Mouse (Mus musculus) heart, postnatal 25 days (tissue): ENCODE measurements at regions not wholly inside any gene's neighbourhood (a gene's known extent, or its start where the extent isn't known, plus 50 kb on each side); places are given as distances from the start of the nearest gene placed in this dataset.

ENCODE experiments used
- DNase-seq: peaks from one replicate; pipeline ENCODE4 v3.0.0; 2022; ENCODE audit warnings: low spot score
- intact Hi-C: fragments of 180-260 bp; cut with DNase I; formaldehyde crosslinking; loops from one replicate; pipeline ENCODE4 v1.15.1; 2025

DNA sequence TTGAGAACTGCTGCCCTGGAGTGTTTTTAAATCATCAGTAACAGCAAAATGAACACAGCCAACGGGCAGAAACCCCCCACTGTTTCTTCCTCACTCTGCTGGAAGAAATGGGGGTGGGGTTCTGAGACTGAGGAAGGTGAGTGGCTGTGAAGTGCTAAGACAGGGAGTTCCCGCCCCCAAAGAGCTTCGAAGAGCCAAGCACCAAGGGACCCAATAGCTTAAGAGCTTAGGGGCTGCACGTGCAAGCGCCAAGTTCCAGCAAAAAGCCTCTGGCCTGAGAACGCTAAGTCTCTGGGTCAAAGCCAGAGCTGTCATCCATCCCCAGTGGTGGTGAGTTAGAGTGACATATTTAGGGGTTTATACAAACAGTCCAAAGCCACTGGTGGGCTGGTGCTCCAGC, 55.1 kb upstream of the Pcbd1 start:
- intact Hi-C loops = no loop called here
- DNase-seq = no peak

DNA sequence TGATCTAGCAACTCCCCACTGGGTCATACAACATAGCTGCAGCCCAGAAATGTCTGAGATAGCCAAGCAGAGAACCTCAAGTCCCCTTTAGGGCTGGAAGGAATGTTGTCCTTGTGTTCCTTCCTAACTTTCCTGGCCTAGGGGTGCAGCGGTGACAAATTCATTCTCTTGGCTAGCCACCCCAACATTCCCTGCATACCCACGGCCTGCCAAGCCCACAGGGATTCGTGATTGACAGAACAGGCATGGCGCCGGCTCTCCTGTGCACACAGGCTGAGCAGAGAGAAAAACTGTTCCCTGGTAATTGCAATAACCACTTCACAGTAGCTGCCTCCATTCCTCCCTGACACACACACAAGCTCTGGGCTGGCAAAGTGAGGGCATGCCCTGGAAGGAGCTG, 60.5 kb upstream of the Pcbd1 start:
- peak; percentile 10 for DNase-seq
- intact Hi-C loops = loop anchor here (10.0 kb wide), 1 partner anchor 114 kb away; no protein-coding TSS in a partner anchor

DNA sequence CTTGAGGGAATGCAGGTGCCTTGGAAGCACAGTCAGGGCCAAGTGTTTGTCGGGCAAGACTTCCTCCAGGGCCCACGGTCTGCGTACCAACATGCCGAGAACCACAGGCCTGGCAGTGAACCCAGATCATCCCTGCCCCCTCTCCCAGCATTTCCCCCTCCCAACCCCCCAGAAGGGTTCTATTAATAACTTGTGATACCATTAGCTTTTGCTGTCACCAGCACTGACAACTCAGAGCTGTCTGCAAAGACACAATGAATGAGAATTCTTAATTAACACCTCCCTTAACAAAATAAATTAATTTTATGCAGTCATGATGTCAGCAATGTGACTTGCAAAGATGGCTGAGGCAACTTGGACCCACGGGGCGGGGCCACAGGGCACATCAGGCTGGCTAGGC, 61.9 kb upstream of the Pcbd1 start:
- DNase-seq = no peak

DNA sequence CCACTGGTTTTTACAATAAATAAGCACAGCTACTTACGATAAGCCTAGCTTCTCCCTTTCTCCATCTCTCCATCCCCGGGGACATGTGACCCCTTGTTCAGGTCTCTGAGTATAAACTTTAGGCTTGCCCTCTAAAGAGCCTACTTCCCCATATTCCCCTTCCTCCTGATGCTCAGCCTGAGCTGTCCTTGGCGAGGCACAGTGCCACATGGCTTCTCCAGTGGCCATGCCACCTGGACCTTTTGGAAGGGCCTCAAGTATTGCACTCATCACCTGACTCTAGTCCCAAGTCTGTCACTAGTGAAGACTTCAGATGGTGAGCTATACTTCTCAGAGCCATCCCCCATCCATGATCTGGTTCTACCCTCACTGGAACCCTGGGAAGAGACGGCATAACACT, 64.1 kb upstream of the Pcbd1 start:
- DNase-seq = no peak
- intact Hi-C loops = loop anchor here (10.0 kb wide), 1 partner anchor 110 kb away; no protein-coding TSS in a partner anchor

More for the DNA sequence above, 61.9 kb upstream of the Pcbd1 start:
- intact Hi-C loops = loop anchor here (10.0 kb wide), 1 partner anchor 112 kb away; no protein-coding TSS in a partner anchor

DNA sequence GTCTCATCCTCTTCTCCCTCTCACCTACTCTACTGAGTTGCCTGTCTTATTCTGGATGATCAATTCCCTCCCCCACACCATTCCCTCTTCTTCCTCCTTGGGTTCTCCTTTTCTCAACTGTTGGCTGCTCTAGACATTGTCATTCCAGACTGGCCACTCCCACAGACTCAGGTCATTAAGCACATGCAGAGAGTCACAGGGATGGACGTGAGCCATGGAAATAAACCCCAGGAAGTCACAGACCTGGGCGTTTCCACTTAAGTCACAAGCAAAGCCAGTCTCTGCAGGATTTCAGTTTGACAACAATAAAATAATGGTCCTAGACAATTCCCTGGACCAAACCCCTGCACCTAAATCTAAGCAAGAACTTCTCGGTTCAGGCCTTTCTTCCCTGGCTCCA, 65.0 kb upstream of the Pcbd1 start:
- intact Hi-C loops = loop anchor here (10.0 kb wide), 1 partner anchor 109 kb away; no protein-coding TSS in a partner anchor
- DNase-seq = no peak

DNA sequence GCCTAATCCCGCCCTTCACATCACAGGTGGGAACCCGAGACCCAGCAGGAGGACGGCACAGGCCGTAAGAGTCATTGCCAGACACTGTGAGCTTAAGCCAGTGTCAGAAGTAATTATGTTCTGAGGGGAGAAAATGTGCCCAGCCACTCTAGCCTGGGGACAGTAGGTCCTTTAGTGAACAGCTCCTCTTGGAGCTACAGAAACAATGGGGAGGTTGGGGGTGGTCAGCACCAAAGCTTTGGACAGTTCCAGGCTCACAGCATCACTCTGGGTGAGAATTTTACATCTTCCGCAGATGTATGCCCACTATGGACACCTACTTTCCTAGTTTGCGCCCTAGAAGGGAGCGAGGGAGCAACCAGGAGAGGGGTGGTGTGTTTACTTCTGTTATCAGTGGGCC, 65.7 kb upstream of the Pcbd1 start:
- no peak for DNase-seq
- intact Hi-C loops = loop anchor here (10.0 kb wide), 1 partner anchor 109 kb away; no protein-coding TSS in a partner anchor

DNA sequence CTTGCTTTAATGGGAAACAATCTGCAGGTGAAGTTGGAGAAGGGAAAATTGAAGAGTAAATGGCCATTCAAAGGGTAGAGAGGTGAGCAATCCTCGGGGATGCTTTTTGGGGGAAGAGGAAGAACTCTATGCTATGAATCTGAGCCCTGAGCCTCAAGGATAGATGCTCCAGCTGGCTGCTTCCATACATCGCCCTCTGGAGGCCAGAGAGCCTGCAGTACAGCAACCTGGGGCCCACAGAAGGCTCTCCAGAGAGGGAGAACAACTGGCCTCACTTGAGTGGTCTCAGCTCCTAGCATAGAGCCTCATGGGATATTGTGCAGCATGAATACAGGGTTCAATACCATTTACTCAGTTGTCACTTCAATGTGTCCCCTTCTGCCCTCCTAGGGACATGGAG, 69.6 kb upstream of the Pcbd1 start:
- no peak for DNase-seq
- intact Hi-C loops = no loop called here

DNA sequence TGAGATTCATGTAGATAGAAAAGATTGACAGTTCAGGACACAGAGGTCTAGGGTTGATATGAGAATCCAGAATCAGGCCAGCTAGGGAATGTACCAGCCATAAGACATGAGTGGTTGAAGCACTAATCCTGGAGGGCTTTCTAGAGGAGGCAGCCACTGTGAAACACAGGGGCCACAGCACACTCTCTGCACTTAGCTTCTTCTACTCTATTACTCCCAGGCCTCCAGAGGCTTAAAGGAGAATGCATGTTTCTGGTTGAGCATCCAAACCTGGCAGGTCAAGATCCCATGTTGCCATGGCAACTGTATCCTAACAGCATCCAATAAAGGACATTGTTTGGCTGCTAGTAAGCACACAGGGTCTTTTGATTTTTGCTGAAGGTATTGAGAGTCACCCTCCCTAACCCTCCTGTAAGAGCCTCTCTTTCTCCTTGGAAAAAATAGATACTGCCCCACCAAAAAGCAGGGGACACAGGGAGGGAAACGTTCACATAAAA, 76.9 kb upstream of the Pcbd1 start:
- intact Hi-C loops = no loop called here
- DNase-seq = no peak

DNA sequence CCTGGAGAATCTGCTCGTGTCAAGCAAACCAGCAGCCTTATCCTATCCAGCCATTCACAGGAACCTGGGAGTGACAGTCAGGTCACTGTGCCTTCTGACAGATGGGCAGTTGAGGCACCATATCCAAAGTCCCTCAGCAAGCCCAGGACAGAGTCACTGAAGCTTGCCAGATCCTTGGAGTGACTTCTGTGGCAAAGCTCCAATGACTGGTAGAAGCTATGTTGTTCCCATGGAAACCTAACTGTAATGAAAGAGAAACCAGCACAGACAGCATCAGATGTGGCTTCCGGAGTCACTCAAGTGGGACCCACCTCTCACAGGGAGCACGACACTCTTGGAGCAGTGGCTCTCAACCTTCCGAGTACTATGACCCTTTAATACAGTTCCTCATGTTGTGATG, 78.4 kb upstream of the Pcbd1 start:
- no peak for DNase-seq
- intact Hi-C loops = no loop called here

DNA sequence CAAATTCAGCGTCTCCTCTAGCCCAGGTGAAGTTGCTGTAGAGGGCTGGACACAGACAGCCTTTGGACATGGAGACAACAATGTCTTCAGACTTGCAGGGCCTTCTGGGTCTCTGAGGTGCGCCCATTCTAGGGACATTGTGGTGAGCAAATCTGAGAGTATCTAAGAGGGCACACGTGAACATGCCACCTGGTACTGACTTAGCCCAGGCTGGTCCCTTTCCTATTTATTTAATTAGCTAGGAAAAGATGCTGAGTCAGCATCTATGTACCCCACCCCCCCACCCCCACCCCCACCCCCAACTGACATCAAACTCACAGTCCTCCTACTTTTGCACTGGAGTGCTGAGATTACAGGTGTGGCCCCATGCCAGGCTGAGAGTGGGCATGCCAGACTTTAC, 81.7 kb upstream of the Pcbd1 start:
- intact Hi-C loops = no loop called here
- no peak for DNase-seq

DNA sequence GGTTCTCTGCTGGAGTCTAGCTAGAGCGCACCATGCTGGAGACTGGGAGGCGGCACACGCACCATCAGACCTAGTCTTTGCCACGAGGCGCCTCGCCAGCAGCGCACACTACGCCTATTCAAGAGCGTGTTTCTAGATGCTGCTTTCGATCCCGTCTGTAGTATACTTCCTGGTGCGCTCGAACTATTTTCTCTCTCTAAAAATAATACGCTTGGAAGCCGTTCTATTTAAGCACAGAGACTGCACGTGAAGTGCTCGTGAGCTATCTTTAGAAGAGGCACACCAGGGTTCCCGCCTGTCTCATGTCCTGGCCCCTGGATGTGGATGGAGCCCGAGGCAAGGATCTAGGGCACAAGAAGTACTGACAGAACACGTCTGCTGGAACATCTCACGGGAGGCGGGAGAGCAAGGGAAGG, 87.4 kb upstream of the Pcbd1 start:
- DNase-seq = no peak
- intact Hi-C loops = no loop called here

DNA sequence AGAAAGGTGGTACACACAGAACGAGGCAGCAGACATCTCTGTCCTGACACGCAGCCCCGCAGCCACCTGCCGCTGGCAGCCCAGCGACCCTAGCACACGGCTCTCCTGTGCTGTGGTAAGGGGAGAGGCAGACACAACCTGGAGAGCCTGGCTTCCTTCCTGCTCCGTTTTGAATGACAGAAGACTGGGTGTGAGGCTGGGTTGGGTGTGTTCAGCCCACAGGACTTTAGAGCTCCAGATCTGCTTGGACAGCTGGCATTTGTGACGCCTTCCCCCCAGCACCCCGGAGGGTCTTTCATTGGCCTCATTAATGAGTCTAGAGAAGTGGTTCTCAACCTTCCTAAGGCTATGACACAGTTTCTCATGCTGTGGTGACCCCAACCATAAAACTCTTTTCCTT, 91.7 kb upstream of the Pcbd1 start:
- intact Hi-C loops = no loop called here
- DNase-seq = no peak

DNA sequence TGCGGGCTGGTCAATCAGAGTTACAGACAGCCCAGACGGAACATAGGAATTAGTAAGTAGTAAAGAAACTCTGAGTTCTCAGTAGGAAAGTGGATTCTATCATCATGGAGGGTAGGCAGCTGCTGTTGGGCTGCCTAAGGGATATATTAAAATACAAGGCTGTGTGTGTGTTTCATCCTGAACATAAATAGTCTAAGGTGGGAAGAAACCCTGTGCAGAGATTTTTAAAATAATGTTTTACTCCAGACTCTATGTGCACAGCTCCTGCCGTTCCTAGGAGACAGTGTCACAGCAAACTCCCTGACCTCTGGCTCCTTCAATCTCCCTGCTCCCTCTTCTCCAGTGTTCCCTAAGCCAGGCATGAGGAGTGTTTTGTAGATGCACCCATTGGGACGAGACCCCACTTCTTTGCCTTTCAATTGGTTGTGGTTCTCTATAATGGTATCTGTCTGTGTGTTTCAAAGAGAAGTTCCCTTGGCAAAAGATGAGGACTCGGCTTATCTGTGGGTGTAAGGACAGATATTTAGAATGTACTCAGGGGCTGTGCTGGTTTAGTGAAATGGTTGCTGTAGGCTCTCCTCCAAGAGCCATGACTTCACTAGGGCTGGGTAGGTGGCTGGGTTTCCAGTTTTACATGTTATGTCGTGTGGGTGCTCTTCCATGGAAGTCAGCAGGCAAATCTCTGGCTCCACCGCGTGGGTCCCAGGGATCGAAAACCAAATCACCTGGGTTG, 93.1 kb upstream of the Pcbd1 start:
- DNase-seq = no peak
- intact Hi-C loops = no loop called here

DNA sequence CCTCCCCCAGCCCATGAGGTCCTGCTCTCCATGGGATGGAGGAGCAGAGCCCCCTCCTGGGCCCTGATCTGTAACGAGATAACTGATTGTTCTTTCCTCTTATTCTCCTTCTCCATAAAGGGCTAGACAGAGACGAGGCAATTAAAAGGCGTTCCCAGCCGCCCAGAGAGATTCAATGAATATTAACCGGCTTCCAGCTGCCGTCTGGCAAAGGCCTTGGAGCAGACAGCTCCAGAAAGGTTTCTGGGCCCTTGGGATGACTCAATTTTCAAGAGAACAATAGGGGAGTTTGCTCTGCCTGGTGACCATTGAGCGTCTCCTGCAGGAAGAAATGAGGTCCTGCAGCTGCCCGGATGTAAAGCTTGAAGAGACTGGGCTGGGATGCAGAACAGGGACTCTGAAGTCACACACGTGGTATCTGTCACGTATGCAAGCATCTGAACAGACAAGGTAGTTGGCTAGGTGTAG, 104.0 kb upstream of the Pcbd1 start:
- DNase-seq = no peak
- intact Hi-C loops = loop anchor here (2.0 kb wide), 1 partner anchor 206 kb away; no protein-coding TSS in a partner anchor

DNA sequence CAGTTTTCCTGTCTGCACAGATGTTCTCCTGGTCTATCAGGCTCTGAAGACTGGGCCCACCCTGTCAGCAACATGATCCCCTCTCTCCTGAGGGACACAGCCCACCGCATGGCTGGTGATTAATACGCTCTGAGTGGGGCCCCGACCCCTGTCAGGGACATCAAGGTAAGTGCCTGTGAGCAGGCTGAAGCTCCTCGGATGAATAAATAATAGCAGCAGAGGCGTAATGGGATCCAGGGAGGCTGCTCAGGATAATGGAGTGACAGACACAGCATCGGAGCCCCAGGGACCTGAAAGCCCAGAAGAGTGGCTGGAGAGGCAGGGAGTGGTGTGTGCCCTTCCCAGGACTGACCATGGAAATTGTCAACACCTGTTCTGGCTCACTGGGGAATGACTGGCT, 107.4 kb upstream of the Pcbd1 start:
- intact Hi-C loops = loop anchor here (5.0 kb wide), 1 partner anchor 124 kb away; no protein-coding TSS in a partner anchor
- DNase-seq = no peak

DNA sequence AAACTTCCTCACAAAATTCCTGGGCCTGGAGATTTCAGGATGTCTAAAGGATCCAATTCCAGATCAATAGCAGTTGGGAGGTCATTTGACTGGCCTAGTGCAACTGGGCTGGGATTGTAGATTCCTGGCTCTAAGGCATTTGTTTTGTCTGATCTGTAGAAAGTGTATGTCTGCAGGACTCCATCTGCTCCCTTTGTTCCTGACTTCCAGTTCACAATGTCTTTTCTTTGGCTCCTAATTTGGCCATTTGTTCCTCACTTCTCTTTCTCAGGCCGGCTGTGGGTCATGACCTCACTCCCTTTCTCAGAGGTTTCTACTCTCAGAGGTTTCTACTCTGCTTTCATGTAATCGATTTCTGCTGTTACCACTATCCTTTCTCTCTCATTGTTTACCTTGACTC, 115.5 kb upstream of the Pcbd1 start:
- DNase-seq = no peak
- intact Hi-C loops = no loop called here

DNA sequence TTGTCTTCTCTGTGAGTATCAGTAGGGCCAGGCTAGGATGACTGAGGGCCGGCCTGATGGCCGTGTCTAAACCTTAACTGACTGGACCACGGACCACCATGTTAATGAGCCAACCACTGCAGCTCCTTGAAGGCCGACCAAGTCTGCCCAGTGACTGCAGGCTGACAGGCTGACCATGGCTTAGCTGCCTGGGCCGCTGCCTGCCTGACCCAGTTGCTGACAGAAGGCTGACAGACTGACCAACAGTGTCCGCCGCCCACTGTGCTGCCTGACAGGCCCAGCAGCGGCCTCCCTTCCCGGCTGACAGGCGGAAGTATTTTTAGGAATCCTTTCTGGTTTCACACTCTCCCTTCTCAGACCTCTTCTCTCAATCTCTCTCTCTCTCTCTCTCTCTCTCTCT, 124.3 kb upstream of the Pcbd1 start:
- intact Hi-C loops = no loop called here
- DNase-seq = no peak

DNA sequence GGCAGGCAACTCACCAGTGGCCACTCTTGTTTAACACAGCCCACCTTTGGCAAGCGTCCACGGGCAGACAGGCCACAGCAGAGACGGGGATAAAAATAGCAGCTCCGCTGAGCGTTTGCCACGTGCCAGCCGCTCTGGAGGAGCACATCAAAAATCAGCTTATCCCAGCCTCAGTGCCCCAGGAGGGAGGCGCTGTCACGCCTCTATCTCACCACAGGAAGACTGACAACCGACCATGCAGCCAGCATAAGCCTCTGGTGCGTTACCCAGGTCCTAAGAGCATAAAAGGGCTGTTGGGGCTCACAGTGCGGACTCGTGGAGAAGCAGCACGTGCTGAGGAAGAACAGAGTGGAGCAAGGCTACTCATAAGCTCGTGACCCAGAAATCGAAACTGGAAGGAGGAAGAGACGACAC, 126.4 kb upstream of the Unc5b start:
- DNase-seq = no peak

DNA sequence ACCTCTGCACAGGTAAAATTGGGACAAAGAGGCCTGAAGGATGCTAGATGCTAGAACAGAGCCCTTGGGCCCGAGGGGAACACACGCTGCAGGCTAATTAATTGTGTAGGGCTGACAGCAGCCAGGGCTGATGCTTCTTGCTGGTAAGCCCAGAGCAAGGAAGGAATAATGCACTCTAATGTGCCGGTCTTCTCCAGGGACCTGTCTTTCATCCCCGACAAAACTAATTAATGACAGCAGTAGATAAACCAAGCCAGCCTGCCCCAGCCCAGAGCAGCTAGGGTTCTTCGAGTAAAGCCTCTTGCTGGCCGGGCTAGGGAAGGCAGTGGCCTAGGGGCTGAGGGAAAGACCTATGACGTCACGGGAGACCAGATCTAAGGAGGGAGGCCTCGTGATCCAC, 124.1 kb upstream of the Unc5b start:
- no peak for DNase-seq
- intact Hi-C loops = no loop called here

More for the DNA sequence above, 126.4 kb upstream of the Unc5b start:
- intact Hi-C loops = no loop called here

DNA sequence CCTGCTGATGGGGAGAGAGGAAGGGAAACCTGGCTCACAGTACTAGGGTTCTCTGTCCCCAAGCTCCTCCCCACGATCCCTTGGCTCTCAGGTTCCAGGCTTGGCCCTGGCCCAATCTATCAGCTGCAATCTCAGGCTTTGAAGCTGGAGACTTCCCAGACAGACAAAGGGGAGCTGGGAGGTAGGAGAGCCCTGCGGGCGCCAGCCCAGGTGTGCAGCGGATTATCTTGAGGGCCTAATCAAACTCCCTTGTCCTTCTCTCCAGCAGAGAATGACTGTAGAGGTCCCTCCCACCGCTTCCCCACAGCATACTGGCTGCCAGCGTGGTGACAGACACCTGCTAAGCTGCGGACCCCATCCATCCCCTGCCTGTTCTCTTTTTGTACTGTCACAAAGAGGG, 121.1 kb upstream of the Unc5b start:
- DNase-seq = no peak
- intact Hi-C loops = no loop called here

DNA sequence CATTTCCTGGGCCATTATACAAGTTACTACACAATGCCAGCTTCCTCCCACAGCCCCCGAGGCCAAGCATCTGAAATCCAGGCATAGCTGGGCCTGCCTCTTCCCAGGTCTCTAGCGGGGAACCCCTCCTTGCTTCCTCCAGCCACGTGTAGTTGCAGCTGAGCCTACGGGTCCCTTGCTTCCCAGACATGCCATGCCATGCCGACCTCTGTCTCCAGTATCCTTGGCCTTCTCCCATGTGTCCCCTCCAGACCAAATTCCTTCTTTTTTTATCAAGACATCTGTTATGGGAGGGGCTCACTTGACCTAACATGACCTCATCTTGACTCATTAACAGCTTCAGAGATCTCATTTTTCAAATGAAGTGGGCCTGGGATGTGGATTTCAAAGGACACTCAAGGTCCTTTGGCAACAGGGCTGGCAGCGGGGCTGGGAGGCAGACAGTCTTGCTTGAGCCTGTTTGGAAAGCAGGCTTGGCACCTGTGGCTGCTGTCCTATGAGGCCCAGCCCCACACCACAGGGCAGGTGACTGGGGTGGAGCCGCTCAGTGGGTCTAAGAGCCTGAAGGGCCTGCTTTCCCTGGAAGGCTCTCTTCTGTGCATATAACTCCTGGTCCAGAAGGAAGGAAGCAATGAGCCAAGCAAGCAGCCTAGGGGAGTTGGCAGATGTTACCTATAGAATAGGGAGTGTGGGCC, 117.7 kb upstream of the Unc5b start:
- intact Hi-C loops = no loop called here
- DNase-seq = no peak
